Mouse (Mus musculus) adrenal gland, postnatal 4 days (tissue): ENCODE measurements around the gene Tchp. TPM values are rescaled to one million over a fixed set of nuclear protein-coding genes. Genes with fewer than 3 reads are reported as not detected.

Experiments
- microRNA-seq: library from miRNA; unstranded; fragments of <30 nt; microRNA quantifications from one replicate; pipeline ENCODE4 v1.2.0, GENCODE M21; 2021
- total RNA-seq, 2 experiments: library from RNA; stranded (reverse); gene quantifications; 2 replicates each; pipeline ENCODE4 v1.2.3; 2021

Tchp gene
- total RNA-seq, 2 experiments from 2014 or later = 16.3 to 16.9 TPM

Small RNA genes within 50 kb of the gene (microRNA-seq; reads per million reads assigned to microRNA genes)
- gene Mir7028 = not detected

Other genes with a start within 250 kb of the Tchp start
- gene Fam222a, start 139.7 kb upstream of the Tchp start, total RNA-seq = 10 to 100 TPM; 33.7 to 33.9 TPM
- gene Trpv4, start 49.3 kb upstream of the Tchp start, total RNA-seq = 1 to 10 TPM; 2.4 to 8.0 TPM
- 10 to 100 TPM; 49.5 to 53.4 TPM for gene Gltp, start 16.8 kb upstream of the Tchp start, total RNA-seq
- 100 to 1,000 TPM; 105 to 111 TPM for gene Ankrd13a, start 66.9 kb downstream of the Tchp start, total RNA-seq
- gene Git2, start 67.8 kb downstream of the Tchp start, total RNA-seq = 10 to 100 TPM; 56.2 to 59.5 TPM
- 10 to 100 TPM; 88.4 to 91.9 TPM for gene 1500011B03Rik, start 115.7 kb downstream of the Tchp start, total RNA-seq
- gene 4930519G04Rik, start 145.9 kb downstream of the Tchp start, total RNA-seq = not detected
- under 1 TPM; 0.14 to 0.17 TPM for gene Gm9936, start 150.9 kb downstream of the Tchp start, total RNA-seq
- gene Oasl2, start 189.2 kb downstream of the Tchp start, total RNA-seq = 10 to 100 TPM in 1 of 2 experiments, 1 to 10 TPM in 1; 9.9 to 12.2 TPM
- gene Oasl1, start 215.5 kb downstream of the Tchp start, total RNA-seq = 1 to 10 TPM; 1.0 to 1.2 TPM
- 10 to 100 TPM; 50.7 to 59.0 TPM for gene 2210016L21Rik, start 234.4 kb downstream of the Tchp start, total RNA-seq